Mouse (Mus musculus): ENCODE results near the gene Myrip. TPM values are rescaled to one million over a fixed set of nuclear protein-coding genes. Genes with fewer than 3 reads are reported as not detected.

The Myrip gene
- polyA plus RNA-seq (2014; fragmentation: Illumina TruSeq; extraction: RNeasy Lipid Tissue Mini Kit (QIAGEN cat#74804); ENCODE audit: low read depth, low replicate concordance) = 1.0 TPM

DNA sequence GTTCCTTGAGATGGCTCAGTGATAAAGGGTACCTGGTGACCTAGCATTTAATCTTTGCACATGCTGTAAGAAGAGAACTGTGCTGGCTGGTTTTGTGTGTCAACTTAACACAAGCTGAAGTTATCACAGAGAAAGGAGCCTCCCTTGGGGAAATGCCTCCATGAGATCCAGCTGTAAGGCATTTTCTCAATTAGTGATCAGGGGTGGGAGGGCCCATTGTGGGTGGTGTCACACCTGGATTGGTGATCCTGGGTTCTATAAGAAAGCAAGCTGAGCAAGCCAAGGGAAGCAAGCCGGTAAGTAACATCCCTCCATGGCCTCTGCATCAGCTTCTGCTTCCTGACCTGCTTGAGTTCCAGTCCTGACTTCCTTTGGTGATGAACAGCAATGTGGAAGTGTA is at the start of gene Myrip:
Gene Myrip (plus strand): TSS at position 301 of the 400 bp plus-strand sequence.

DNA sequence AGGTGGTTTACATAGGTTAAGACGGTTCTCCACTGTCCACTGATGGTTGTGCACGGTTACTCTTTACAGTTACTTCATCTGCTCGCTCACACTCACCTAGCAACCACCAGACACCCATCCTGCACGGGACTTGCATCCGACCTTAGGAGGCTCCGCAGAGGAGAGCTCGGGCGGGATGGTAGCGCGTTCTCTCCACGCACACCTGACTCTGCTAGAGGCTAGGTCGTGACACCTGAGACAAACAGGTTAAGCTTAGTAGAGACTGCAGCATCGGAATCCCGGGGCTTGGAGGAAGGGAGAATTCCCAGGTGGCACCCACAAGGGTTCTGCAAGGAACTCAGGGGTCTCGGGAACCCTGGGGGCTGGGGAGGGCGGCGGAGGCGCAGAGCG is 190.7 kb downstream of the Myrip start, which contains the start of gene Eif1b:
Gene Eif1b (plus strand): TSS at position 223 of the 390 bp plus-strand sequence.

Other genes starting within 250 kb of the Myrip start
- 9.1 TPM for gene Cx3cr1, start 231.6 kb upstream of the Myrip start, polyA plus RNA-seq (2014; fragmentation: Illumina TruSeq; extraction: RNeasy Lipid Tissue Mini Kit (QIAGEN cat#74804); ENCODE audit: low read depth, low replicate concordance)
- gene Ccr8, start 209.4 kb upstream of the Myrip start, polyA plus RNA-seq (2014; fragmentation: Illumina TruSeq; extraction: RNeasy Lipid Tissue Mini Kit (QIAGEN cat#74804); ENCODE audit: low read depth, low replicate concordance) = not detected
- 3.2 TPM for gene Slc25a38, start 191.1 kb upstream of the Myrip start, polyA plus RNA-seq (2014; fragmentation: Illumina TruSeq; extraction: RNeasy Lipid Tissue Mini Kit (QIAGEN cat#74804); ENCODE audit: low read depth, low replicate concordance)
- 79.8 TPM for gene Rpsa, start 173.8 kb upstream of the Myrip start, polyA plus RNA-seq (2014; fragmentation: Illumina TruSeq; extraction: RNeasy Lipid Tissue Mini Kit (QIAGEN cat#74804); ENCODE audit: low read depth, low replicate concordance)
- not detected for gene Mobp, start 151.8 kb upstream of the Myrip start, polyA plus RNA-seq (2014; fragmentation: Illumina TruSeq; extraction: RNeasy Lipid Tissue Mini Kit (QIAGEN cat#74804); ENCODE audit: low read depth, low replicate concordance)
- 63.2 TPM for gene Eif1b, start 190.7 kb downstream of the Myrip start, polyA plus RNA-seq (2014; fragmentation: Illumina TruSeq; extraction: RNeasy Lipid Tissue Mini Kit (QIAGEN cat#74804); ENCODE audit: low read depth, low replicate concordance)
- 1.2 TPM for gene Entpd3, start 238.3 kb downstream of the Myrip start, polyA plus RNA-seq (2014; fragmentation: Illumina TruSeq; extraction: RNeasy Lipid Tissue Mini Kit (QIAGEN cat#74804); ENCODE audit: low read depth, low replicate concordance)